Mouse (Mus musculus) kidney, postnatal 0 days (tissue): ENCODE data around the gene Syne3. TPM values are rescaled to one million over a fixed set of nuclear protein-coding genes. Genes with fewer than 3 reads are reported as not detected.

Experiments
- ATAC-seq: fragments of 200-750 bp; cut with Nextera tagmentation; replicated peaks from 2 replicates; pipeline ENCODE4 v1.8.0; 2017; ENCODE audit warnings: low read depth, moderate number of reproducible peaks, moderate TSS enrichment, moderate library complexity; ENCODE audit not compliant: low FRiP score
- DNase-seq: peaks from one replicate; pipeline ENCODE4 v3.0.0-alpha.2; 2016; ENCODE audit warnings: low spot score
- H3K27ac ChIP-seq: fragments of 300-500 bp; sonication (generic); 2 replicates; pipeline ENCODE4 v1.5.1; 2014; ENCODE audit warnings: mild to moderate bottlenecking
- H3K27me3 ChIP-seq: fragments of 300-500 bp; sonication (generic); 2 replicates; pipeline ENCODE4 v1.6.1; 2014; ENCODE audit warnings: low read length, mixed read lengths; ENCODE audit not compliant: insufficient read depth
- H3K36me3 ChIP-seq: fragments of 300-500 bp; sonication (generic); 2 replicates; pipeline ENCODE4 v1.6.1; 2014; ENCODE audit warnings: low read length, mixed read lengths; ENCODE audit not compliant: insufficient read depth
- H3K4me1 ChIP-seq: fragments of 300-500 bp; sonication (generic); replicated peaks from 2 replicates; pipeline ENCODE4 v1.6.1; 2014; ENCODE audit warnings: antibody characterized with exemption, low read length, mixed read lengths; ENCODE audit not compliant: insufficient read depth
- H3K4me2 ChIP-seq: fragments of 300-500 bp; sonication (generic); 2 replicates; pipeline ENCODE4 v1.6.1; 2014; ENCODE audit warnings: mild to moderate bottlenecking, low read length, moderate library complexity, mixed read lengths
- H3K4me3 ChIP-seq: fragments of 300-500 bp; sonication (generic); replicated peaks from 2 replicates; pipeline ENCODE4 v1.5.1; 2014; ENCODE audit warnings: low read depth, low read length
- H3K9ac ChIP-seq: fragments of 300-500 bp; sonication (generic); 2 replicates; pipeline ENCODE4 v1.6.1; 2014; ENCODE audit warnings: low read depth, low read length
- H3K9me3 ChIP-seq: fragments of 300-500 bp; sonication (generic); replicated peaks from 2 replicates; pipeline ENCODE4 v1.6.1; 2016; ENCODE audit warnings: low read length, inconsistent platforms, mixed read lengths
- CTCF ChIP-seq: IDR thresholded peaks from 2 replicates; pipeline ENCODE4 v1.5.1; 2016; ENCODE audit warnings: antibody characterized with exemption, low read depth, mild to moderate bottlenecking, moderate library complexity
- WGBS: fragments of 180-500 bp; shearing (Covaris S2); extraction: QIAGEN DNeasy Blood & Tissue Kit; methylation state at CpG from one replicate; pipeline ENCODE4 v1.1.7; 2014; 5-methylcytosine and 5-hydroxymethylcytosine counted together
- polyA plus RNA-seq: library from polyadenylated mRNA; unstranded; fragments of >200 nt; fragmentation: Nextera tagmentation; extraction: Ambion mirVana; gene quantifications from 2 replicates; pipeline ENCODE4 v1.2.1, GENCODE M21; 2015

Syne3 gene
- polyA plus RNA-seq, 1 experiment from 2014 or later = 1.0 TPM

DNA sequence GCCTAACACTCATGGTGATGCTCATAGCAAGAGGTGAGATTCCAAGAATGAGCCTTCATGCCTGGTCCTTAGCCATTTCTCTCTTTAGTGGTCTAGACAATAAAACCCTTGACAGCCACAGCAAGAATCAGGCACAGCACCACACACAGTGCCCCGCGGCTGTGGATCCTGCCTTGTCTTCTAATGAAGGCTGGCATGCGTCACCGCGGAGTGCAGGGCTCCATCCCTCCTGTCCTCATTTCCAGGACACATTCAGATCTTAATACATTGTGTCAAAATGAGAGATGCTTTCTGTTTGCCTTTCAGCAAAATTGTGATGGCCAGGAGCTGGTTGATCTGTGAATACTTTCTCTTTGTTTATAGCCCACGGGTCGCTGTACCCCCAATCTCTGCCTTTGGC lies 88.5 kb downstream of the Syne3 start:
- 79% methylated on average over 7 of the region's 7 CpGs for WGBS
- Histone ChIP-seq H3K27ac (no peak overlapping the region), H3K9ac (no peak overlapping the region), H3K4me2 (no peak overlapping the region), H3K4me1 (peaks cover 5% of the 10 kb centered on the region; the same call in 1 of the 2 replicates), H3K27me3 (no peaks in the 10 kb centered on the region), H3K4me3 (no peak overlapping the region), H3K36me3 (no peaks in the 10 kb centered on the region), H3K9me3 (no peaks in the 10 kb centered on the region)
- no peak for TF ChIP-seq CTCF
- DNase-seq (no peak), ATAC-seq (no peak)

GRCm38 (mm10) chr12:104919247-104919646 lies 90.4 kb downstream of the Syne3 start:
- Histone ChIP-seq H3K4me1 (peaks cover 5% of the 10 kb centered on the region; the same call in 1 of the 2 replicates), H3K36me3 (no peaks in the 10 kb centered on the region), H3K27me3 (no peaks in the 10 kb centered on the region), H3K9me3 (no peaks in the 10 kb centered on the region), H3K27ac (no peak overlapping the region), H3K4me3 (no peak overlapping the region), H3K9ac (no peak overlapping the region), H3K4me2 (no peak overlapping the region)
- 54% methylated on average over 2 of the region's 2 CpGs for WGBS
- no peak for TF ChIP-seq CTCF
- ATAC-seq (no peak), DNase-seq (no peak)

GRCm38 (mm10) chr12:104917927-104918326 lies 91.7 kb downstream of the Syne3 start:
- ATAC-seq (no peak), DNase-seq (no peak)
- Histone ChIP-seq H3K9me3 (no peaks in the 10 kb centered on the region), H3K36me3 (no peaks in the 10 kb centered on the region), H3K9ac (no peak overlapping the region), H3K4me1 (0 out of 2 replicates have a peak, but pooled peaks cover 5% of the 10 kb centered on the region), H3K27ac (no peak overlapping the region), H3K4me2 (no peak overlapping the region), H3K4me3 (no peak overlapping the region), H3K27me3 (no peaks in the 10 kb centered on the region)
- WGBS = 99% methylated on average over 2 of the region's 2 CpGs
- TF ChIP-seq CTCF = no peak

- no peak overlapping the region for H3K9ac ChIP-seq
- no peak overlapping the region for H3K27ac ChIP-seq
- TF ChIP-seq CTCF = no peak
- no peak overlapping the region for H3K4me2 ChIP-seq
- H3K36me3 ChIP-seq = no peaks in the 10 kb centered on the region
- 87% methylated on average over 4 of the region's 4 CpGs for WGBS
- ATAC-seq (no peak), DNase-seq (no peak)
- H3K4me3 ChIP-seq = no peak overlapping the region
- no peaks in the 10 kb centered on the region for H3K9me3 ChIP-seq
- H3K27me3 ChIP-seq = no peaks in the 10 kb centered on the region
- H3K4me1 ChIP-seq = no peaks in the 10 kb centered on the region
These were observed 92.3 kb downstream of the Syne3 start for GRCm38 (mm10) chr12:104917297-104917696.

GRCm38 (mm10) chr12:104916776-104917175 lies 92.8 kb downstream of the Syne3 start:
- DNase-seq (no peak), ATAC-seq (no peak)
- Histone ChIP-seq H3K9ac (no peak overlapping the region), H3K4me2 (no peak overlapping the region), H3K4me1 (no peaks in the 10 kb centered on the region), H3K9me3 (no peaks in the 10 kb centered on the region), H3K27ac (no peak overlapping the region), H3K27me3 (no peaks in the 10 kb centered on the region), H3K4me3 (no peak overlapping the region), H3K36me3 (no peaks in the 10 kb centered on the region)
- TF ChIP-seq CTCF = no peak
- WGBS = 93% methylated on average over 8 of the region's 8 CpGs

GRCm38 (mm10) chr12:104915681-104916080 lies 93.9 kb downstream of the Syne3 start:
- no peak for DNase-seq

DNA sequence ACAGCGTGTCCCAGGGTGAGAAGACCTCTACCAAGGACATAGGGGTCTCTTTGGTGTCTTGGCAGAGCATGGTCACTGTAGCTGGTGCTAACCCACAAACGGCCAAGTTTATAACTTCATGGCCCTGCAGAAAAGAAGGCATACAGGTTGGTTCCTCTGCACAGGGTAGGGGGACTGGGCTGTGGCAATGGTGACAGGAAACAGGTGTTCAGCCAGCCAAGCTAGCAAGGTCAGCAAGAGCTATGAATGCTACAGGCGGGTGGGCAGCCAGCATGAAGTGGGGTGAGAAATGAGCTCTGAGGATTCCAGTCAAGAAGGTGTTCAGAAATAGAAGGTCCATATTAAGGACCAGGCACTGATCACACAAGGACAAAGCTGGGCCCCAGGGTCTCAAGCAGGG lies 96.6 kb downstream of the Syne3 start:
- Histone ChIP-seq H3K4me1 (peaks cover 2% of the 10 kb centered on the region; the same call in 1 of the 2 replicates), H3K36me3 (no peaks in the 10 kb centered on the region), H3K9me3 (no peaks in the 10 kb centered on the region), H3K4me3 (no peak overlapping the region), H3K27ac (no peak overlapping the region), H3K27me3 (no peaks in the 10 kb centered on the region), H3K4me2 (no peak overlapping the region), H3K9ac (no peak overlapping the region)
- 44% methylated on average over 3 of the region's 3 CpGs for WGBS
- no peak for TF ChIP-seq CTCF
- no peak for ATAC-seq
- DNase-seq = no peak

More at GRCm38 (mm10) chr12:104915681-104916080, 93.9 kb downstream of the Syne3 start:
- no peak for ATAC-seq
- no peaks in the 10 kb centered on the region for H3K4me1 ChIP-seq
- H3K9ac ChIP-seq = no peak overlapping the region
- no peaks in the 10 kb centered on the region for H3K9me3 ChIP-seq
- no peaks in the 10 kb centered on the region for H3K36me3 ChIP-seq
- H3K4me3 ChIP-seq = no peak overlapping the region
- whole genome bisulfite sequencing = 69% methylated on average over 4 of the region's 4 CpGs
- H3K27me3 ChIP-seq = no peaks in the 10 kb centered on the region
- no peak overlapping the region for H3K27ac ChIP-seq
- no peak for TF ChIP-seq CTCF
- no peak overlapping the region for H3K4me2 ChIP-seq
